Mouse (Mus musculus) G1E (cell line): ENCODE measurements around the gene Tspan17. TPM values are rescaled to one million over a fixed set of nuclear protein-coding genes. Genes with fewer than 3 reads are reported as not detected.

Experiments
- ATAC-seq: 2 replicates; pipeline ENCODE4 v1.8.0; 2016; ENCODE audit warnings: mild to moderate bottlenecking; ENCODE audit not compliant: insufficient number of reproducible peaks, poor library complexity, low FRiP score, severe bottlenecking; ENCODE audit errors: extremely low read depth
- DNase-seq: peaks from one replicate; pipeline ENCODE4 v3.0.0; 2012; ENCODE audit warnings: low spot score
- H3K27me3 ChIP-seq: 2 replicates; pipeline ENCODE4 v1.6.1; 2012; ENCODE audit warnings: mild to moderate bottlenecking, low read length, inconsistent platforms; ENCODE audit not compliant: insufficient read depth
- H3K36me3 ChIP-seq: replicated peaks from 2 replicates; pipeline ENCODE3; 2012; ENCODE audit warnings: mild to moderate bottlenecking, inconsistent platforms
- H3K4me1 ChIP-seq: 2 replicates; pipeline ENCODE4 v1.6.1; 2012; ENCODE audit warnings: low read depth, low read length, inconsistent platforms, mixed read lengths; ENCODE audit not compliant: insufficient read depth
- H3K4me3 ChIP-seq: 2 replicates; pipeline ENCODE4 v1.5.1; 2012; ENCODE audit warnings: low read depth, mild to moderate bottlenecking, inconsistent platforms, low read length, moderate library complexity, mixed read lengths
- H3K9me3 ChIP-seq: replicated peaks from 2 replicates; pipeline ENCODE4 v1.6.1; 2012; ENCODE audit warnings: inconsistent platforms
- CTCF ChIP-seq: IDR thresholded peaks from 2 replicates; pipeline ENCODE4 v1.5.1; 2012; ENCODE audit warnings: low read depth, low read length, inconsistent platforms, mixed read lengths
- GATA1 ChIP-seq: IDR thresholded peaks from 2 replicates; pipeline ENCODE4 v1.6.1; 2012; ENCODE audit warnings: borderline replicate concordance, low read length, inconsistent platforms, mixed read lengths
- GATA2 ChIP-seq: IDR thresholded peaks from 2 replicates; pipeline ENCODE4 v1.6.1; 2012; ENCODE audit warnings: low read depth, low read length, inconsistent platforms, borderline replicate concordance
- POLR2AphosphoS5 ChIP-seq: IDR thresholded peaks from 2 replicates; pipeline ENCODE4 v1.6.1; 2012; ENCODE audit warnings: low read depth, low read length, inconsistent platforms; ENCODE audit not compliant: insufficient replicate concordance
- TAL1 ChIP-seq: conservative IDR thresholded peaks from 2 replicates; pipeline ENCODE4 v1.6.1; 2012; ENCODE audit warnings: low read depth, low read length, inconsistent platforms, mixed read lengths
- polyA plus RNA-seq: library from polyadenylated mRNA; stranded (reverse); fragments of >175 nt; gene quantifications from 2 replicates; pipeline ENCODE4 v1.2.3, GENCODE M21; 2012
- total RNA-seq, 2 experiments: library from RNA; stranded (forward) in 1 of 2; stranded (reverse) in 1 of 2; fragments of 200-1000 nt in 1 of 2; fragments of >200 nt in 1 of 2; fragmentation: Nextera tagmentation in 1 of 2; gene quantifications; 2 replicates each; pipeline ENCODE4 v1.2.3; 2014 to 2017

The Tspan17 gene
- total and polyA plus RNA-seq, 3 experiments: 0.43 to 2.0 (median 1.7) TPM

DNA sequence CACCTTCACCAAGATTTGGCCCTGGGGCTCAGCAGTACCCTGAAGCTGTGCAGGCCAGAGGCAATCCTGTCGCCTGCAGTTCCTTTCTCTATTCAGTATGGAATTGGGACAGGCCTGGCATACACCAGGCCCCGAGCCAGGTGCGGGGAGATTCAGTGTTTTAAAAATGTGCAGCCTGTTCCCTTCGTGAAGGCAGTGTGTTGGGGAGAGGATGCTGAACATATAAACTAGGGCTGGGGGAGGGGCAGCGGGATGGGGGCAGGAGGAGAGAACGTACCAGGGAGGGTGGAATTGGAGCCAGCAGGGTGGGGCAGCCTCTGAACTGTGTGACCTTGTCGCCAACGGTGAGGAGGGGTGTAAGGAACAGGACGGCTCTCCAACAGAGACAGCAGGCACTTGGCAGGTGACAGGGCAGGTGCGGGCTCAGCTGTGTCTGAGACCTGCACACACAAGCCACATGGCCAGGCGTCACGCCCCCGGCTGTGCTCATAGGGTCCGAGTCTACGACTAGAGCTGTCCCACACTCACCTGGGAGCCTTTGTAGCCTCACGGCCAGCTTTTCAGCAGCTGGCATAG, 4.9 kb downstream of the Tspan17 start:
- peaks cover 10% of the 10 kb centered on the region for H3K4me1 ChIP-seq
- H3K36me3 ChIP-seq: no peaks in the 10 kb centered on the region
- no peak overlapping the region for H3K4me3 ChIP-seq
- TF ChIP-seq GATA1: no peak
- no peak for TF ChIP-seq TAL1
- no peak for TF ChIP-seq POLR2AphosphoS5
- TF ChIP-seq CTCF: no peak
- TF ChIP-seq GATA2: no peak
- DNase-seq: no peak
- H3K27me3 ChIP-seq: peaks cover 21% of the 10 kb centered on the region
- no peak for ATAC-seq
- H3K9me3 ChIP-seq: no peaks in the 10 kb centered on the region

DNA sequence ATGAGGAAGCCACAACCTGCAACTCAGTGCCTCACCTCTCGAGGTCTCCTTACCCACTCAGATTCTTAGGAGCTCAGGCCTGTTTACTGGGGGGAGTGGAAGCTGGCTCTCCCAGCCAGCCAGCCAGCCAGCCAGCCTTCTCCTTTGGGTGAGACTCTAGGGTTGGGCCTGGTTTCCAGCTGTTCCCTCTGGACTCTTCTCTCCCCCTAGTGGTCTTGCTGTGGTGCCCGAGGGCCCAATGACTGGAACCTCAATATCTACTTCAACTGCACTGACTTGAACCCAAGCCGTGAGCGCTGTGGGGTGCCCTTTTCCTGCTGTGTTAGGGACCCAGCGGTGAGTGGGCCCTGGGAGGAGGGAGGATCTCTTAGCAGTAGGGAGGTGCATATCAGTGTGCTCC, 5.7 kb downstream of the Tspan17 start:
- H3K9me3 ChIP-seq: no peaks in the 10 kb centered on the region
- no peaks in the 10 kb centered on the region for H3K36me3 ChIP-seq
- DNase-seq: no peak
- TF ChIP-seq GATA2 (no peak), TAL1 (no peak)
- peaks cover 4% of the 10 kb centered on the region for H3K4me1 ChIP-seq
- ATAC-seq: no peak
- no peak overlapping the region for H3K4me3 ChIP-seq
- H3K27me3 ChIP-seq: peaks cover 15% of the 10 kb centered on the region

DNA sequence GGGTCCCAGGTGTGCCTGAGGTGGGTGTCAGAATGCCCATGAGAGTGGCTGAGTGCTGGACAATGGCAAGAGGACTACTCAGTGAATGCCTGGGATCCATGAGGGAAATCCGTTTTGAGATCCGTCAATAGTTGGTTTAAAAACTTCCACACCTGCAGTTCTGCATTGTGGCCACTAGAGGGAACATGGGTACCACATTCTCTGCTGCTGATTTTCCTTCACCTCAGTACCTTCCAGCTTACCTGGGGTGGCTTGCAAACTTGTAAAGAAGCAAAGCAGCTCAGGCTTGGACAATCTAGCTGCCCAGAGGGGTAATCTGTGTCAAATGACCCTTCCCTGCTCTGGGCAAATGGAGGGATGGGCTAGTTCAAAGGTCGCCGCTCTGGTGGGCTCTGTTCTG, 8.2 kb downstream of the Tspan17 start:
- peak; percentile 43 for DNase-seq
- Histone ChIP-seq H3K36me3 (no peaks in the 10 kb centered on the region), H3K4me3 (no peak overlapping the region), H3K27me3 (peaks cover 14% of the 10 kb centered on the region), H3K4me1 (no peaks in the 10 kb centered on the region), H3K9me3 (no peaks in the 10 kb centered on the region)
- TF ChIP-seq CTCF (peak; percentile 98), GATA2 (no peak)
- no peak for ATAC-seq

DNA sequence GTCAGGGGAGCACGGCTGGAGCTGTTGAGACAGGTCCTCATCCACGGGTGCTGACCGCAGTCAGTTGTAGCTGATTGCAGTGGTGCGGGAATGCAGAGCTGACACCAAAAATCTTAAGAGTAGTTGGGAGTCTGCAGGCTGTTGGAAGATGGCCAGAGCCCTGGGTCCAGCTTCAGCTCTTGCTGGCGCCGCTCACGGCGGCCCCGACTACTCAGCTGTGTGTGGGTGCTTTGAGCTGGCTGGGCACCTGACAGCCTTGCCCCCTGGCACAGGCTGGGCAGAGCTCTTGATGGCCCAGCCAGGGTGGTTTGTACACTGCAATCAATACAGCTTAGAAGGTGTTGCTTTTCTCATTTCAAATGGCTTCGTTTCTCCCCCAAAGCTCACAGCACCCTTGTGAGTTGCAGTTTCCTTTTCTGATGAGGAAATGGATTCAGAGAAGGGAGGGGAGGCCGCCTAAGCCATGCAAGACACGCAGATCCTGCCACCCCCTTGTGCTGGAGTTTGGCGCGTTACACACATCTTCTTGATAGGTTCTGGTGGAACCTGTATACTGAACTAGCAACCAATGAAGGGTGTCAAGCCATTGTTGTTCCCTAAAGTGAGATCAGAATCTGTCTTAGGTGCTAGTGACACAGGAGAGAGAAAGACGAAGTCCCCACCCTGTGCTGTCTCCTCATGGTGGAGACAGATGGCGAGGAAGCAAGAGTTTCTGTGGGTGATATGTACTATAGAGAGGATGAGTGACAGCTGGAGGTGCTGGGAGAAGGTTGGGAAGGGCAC, 8.9 kb downstream of the Tspan17 start:
- Histone ChIP-seq H3K27me3 (peaks cover 14% of the 10 kb centered on the region), H3K9me3 (no peaks in the 10 kb centered on the region), H3K4me3 (no peak overlapping the region), H3K36me3 (no peaks in the 10 kb centered on the region), H3K4me1 (no peaks in the 10 kb centered on the region)
- no peak for TF ChIP-seq CTCF
- no peak for TF ChIP-seq GATA2
- no peak for TF ChIP-seq GATA1
- TF ChIP-seq POLR2AphosphoS5: no peak
- TF ChIP-seq TAL1: no peak
- ATAC-seq (no peak), DNase-seq (no peak)

DNA sequence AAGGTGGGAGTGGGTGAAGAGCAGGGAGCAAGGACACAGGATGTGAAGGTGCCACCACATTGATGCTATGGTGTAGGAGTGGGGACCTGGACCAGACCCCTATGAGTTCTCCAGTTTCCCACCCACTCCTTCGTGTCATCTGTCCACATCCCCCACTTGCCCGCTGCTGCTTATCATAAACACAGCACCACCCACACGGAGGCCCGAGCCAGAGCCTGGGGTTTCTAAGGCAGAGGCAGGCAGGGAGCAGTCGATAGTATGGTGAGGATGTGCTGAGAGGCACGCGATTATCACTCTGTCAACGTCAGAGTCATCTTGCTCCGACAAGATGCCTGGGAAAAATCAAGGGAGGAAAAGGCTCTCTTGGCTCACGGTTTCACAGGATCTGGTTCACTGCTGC, 9.6 kb downstream of the Tspan17 start:
- no peaks in the 10 kb centered on the region for H3K36me3 ChIP-seq
- TF ChIP-seq GATA1 (no peak), POLR2AphosphoS5 (no peak), TAL1 (no peak), GATA2 (no peak), CTCF (no peak)
- no peaks in the 10 kb centered on the region for H3K4me1 ChIP-seq
- DNase-seq (no peak), ATAC-seq (no peak)
- H3K9me3 ChIP-seq: no peaks in the 10 kb centered on the region
- no peak overlapping the region for H3K4me3 ChIP-seq
- peaks cover 14% of the 10 kb centered on the region for H3K27me3 ChIP-seq

DNA sequence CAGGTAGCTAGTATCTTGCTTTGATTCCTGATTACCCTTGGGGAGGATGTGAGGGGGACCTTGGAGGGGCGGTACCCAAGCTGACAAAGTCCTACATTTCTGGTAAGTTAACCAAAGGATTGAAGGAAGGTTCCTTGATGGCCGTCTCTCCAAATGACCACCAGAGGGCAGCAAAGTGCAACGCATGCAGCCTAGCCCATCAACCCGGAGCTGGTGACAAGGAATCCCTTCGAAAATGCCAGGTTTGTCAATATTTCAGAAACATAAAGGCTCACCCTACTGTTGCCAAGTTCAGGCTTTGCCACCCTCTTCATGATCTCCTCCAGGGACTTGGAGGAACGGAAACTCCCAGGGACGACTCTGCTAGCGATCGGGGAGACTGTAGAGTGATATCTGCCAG, 10.5 kb downstream of the Tspan17 start:
- Histone ChIP-seq H3K36me3 (no peaks in the 10 kb centered on the region), H3K4me1 (no peaks in the 10 kb centered on the region), H3K27me3 (peaks cover 10% of the 10 kb centered on the region), H3K9me3 (no peaks in the 10 kb centered on the region), H3K4me3 (no peak overlapping the region)
- TF ChIP-seq CTCF (peak; percentile 87), GATA1 (no peak)
- DNase-seq (peak; percentile 67), ATAC-seq (no peak)

DNA sequence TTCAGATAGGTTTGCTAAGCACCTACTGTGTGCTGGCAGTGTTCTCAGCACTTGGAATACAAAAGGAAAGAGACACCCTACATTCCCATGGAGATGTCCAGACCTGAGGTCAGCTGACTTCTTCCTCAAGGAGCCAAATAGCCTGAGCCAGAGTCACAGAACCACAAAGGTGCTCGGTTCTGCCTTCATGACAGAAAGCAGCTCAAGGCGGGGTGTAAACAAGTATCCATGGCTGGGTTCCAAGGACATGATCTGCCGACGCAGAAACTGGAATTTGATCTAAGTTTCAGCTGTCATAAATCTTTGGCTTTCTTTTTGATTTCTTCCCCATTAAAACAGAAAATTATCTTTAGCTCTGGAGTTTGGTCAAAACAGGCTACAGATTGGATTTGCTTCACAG, 11.0 kb downstream of the Tspan17 start:
- Histone ChIP-seq H3K9me3 (no peaks in the 10 kb centered on the region), H3K36me3 (no peaks in the 10 kb centered on the region), H3K4me1 (no peaks in the 10 kb centered on the region), H3K4me3 (no peak overlapping the region), H3K27me3 (peaks cover 10% of the 10 kb centered on the region)
- ATAC-seq: no peak
- no peak for DNase-seq
- TF ChIP-seq POLR2AphosphoS5 (no peak), TAL1 (no peak), GATA1 (no peak)
